Mouse (Mus musculus) olfactory bulb, adult 2 months (tissue): Measurements from ENCODE around the gene Gabrb1.

Experiments used
- CTCF ChIP-seq: fragments of 200-500 bp; IDR thresholded peaks from 2 replicates; pipeline ENCODE4 v1.5.1; 2012; ENCODE audit warnings: low read depth, mild to moderate bottlenecking, low read length, moderate library complexity; ENCODE audit not compliant: insufficient read depth
- POLR2A ChIP-seq: fragments of 200-500 bp; IDR thresholded peaks from 2 replicates; pipeline ENCODE4 v1.6.1; 2012; ENCODE audit warnings: mild to moderate bottlenecking, low read depth, low read length, moderate library complexity; ENCODE audit not compliant: insufficient read depth

DNA sequence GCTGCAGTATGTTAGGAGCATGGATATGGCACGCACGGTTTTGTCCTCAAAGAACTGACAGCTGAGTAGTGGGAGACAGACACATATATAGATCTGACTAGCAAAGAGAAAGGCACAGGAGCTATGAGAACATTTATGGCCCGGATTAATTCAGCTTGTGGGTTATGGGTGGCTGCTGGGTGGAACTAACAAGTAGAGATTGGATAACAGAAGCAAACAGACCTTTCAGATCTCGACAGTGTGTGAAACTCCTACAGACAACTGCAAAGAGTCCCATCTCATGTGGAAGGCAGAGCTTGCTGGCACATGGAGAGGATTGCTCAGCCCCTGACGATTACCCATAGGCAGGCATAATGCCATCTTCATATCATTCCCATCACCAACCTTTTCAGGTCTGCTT, 268.4 kb downstream of the Gabrb1 start:
- no peak for TF ChIP-seq CTCF
- TF ChIP-seq POLR2A = no peak
